Mouse (Mus musculus) brown adipose tissue, adult 24 weeks (tissue): ENCODE data around the gene Ccnd1. TPM values are rescaled to one million over a fixed set of nuclear protein-coding genes. Genes with fewer than 3 reads are reported as not detected.

ENCODE experiments used
- H3K27ac ChIP-seq: fragments of 200-500 bp; replicated peaks from 2 replicates; pipeline ENCODE4 v1.5.1; 2012; ENCODE audit warnings: low read depth, mild to moderate bottlenecking, low read length
- H3K4me1 ChIP-seq: fragments of 200-500 bp; 2 replicates; pipeline ENCODE4 v1.6.1; 2012; ENCODE audit warnings: low read length, mixed read lengths; ENCODE audit not compliant: control insufficient read depth, insufficient read depth, insufficient read length
- H3K4me3 ChIP-seq: fragments of 200-500 bp; 2 replicates; pipeline ENCODE4 v1.5.1; 2012; ENCODE audit warnings: low read depth, mild to moderate bottlenecking, low read length, moderate library complexity; ENCODE audit not compliant: insufficient read depth
- polyA plus RNA-seq: library from polyadenylated mRNA; stranded (reverse); fragments of >200 nt; gene quantifications from 2 replicates; pipeline ENCODE4 v1.2.4, GENCODE M21; 2012; ENCODE audit not compliant: missing spikeins, insufficient read depth, insufficient read length

Gene Ccnd1
- polyA plus RNA-seq: 5.2 and 5.4 TPM in 2 replicates

GRCm38 (mm10) chr7:144939344-144940002, at the start of gene Ccnd1:
Gene Ccnd1, minus strand, starts transcription at chr7:144939925.
- H3K27ac ChIP-seq: peak within 1 kb of the TSS; percentile 82
- peaks cover 8% of the 10 kb centered on the region for H3K4me1 ChIP-seq
- peak within 1 kb of the TSS; percentile 85 for H3K4me3 ChIP-seq

GRCm38 (mm10) chr7:144988856-144989255, 49.1 kb upstream of the Ccnd1 start:
- Histone ChIP-seq H3K4me1 (no peaks in the 10 kb centered on the region), H3K4me3 (no peak overlapping the region)

GRCm38 (mm10) chr7:144985100-144985499, 45.4 kb upstream of the Ccnd1 start:
- H3K4me3 ChIP-seq: no peak overlapping the region
- no peak overlapping the region for H3K27ac ChIP-seq
- H3K4me1 ChIP-seq: peaks cover 5% of the 10 kb centered on the region

More at GRCm38 (mm10) chr7:144988856-144989255, 49.1 kb upstream of the Ccnd1 start:
- no peak overlapping the region for H3K27ac ChIP-seq

- H3K4me3 ChIP-seq: no peak overlapping the region
- H3K4me1 ChIP-seq: peaks cover 6% of the 10 kb centered on the region
- no peak overlapping the region; the same call in 1 of the 2 replicates for H3K27ac ChIP-seq
Observed at GRCm38 (mm10) chr7:144982358-144983110, 42.8 kb upstream of the Ccnd1 start.

GRCm38 (mm10) chr7:144981426-144982079, 41.8 kb upstream of the Ccnd1 start:
- Histone ChIP-seq H3K4me1 (peaks cover 11% of the 10 kb centered on the region), H3K27ac (no peak overlapping the region), H3K4me3 (no peak overlapping the region)

- Histone ChIP-seq H3K27ac (no peak overlapping the region), H3K4me3 (no peak overlapping the region), H3K4me1 (peaks cover 11% of the 10 kb centered on the region)
Observed at GRCm38 (mm10) chr7:144979814-144980213, 40.1 kb upstream of the Ccnd1 start.

- Histone ChIP-seq H3K4me3 (no peak overlapping the region), H3K4me1 (peaks cover 14% of the 10 kb centered on the region), H3K27ac (no peak overlapping the region)
Observed at GRCm38 (mm10) chr7:144977121-144977520, 37.4 kb upstream of the Ccnd1 start.

- H3K4me1 ChIP-seq: peaks cover 8% of the 10 kb centered on the region
- no peak overlapping the region for H3K4me3 ChIP-seq
- H3K27ac ChIP-seq: no peak overlapping the region
Observed at GRCm38 (mm10) chr7:144973461-144973860, 33.7 kb upstream of the Ccnd1 start.

- Histone ChIP-seq H3K4me3 (no peak overlapping the region), H3K4me1 (peaks cover 2% of the 10 kb centered on the region; the same call in 1 of the 2 replicates), H3K27ac (no peak overlapping the region)
Observed at GRCm38 (mm10) chr7:144971769-144972168, 32.0 kb upstream of the Ccnd1 start.

GRCm38 (mm10) chr7:144970997-144971768, 31.5 kb upstream of the Ccnd1 start:
- Histone ChIP-seq H3K4me3 (no peak overlapping the region), H3K4me1 (peaks cover 2% of the 10 kb centered on the region; the same call in 1 of the 2 replicates), H3K27ac (no peak overlapping the region)

- Histone ChIP-seq H3K27ac (no peak overlapping the region), H3K4me1 (no peaks in the 10 kb centered on the region), H3K4me3 (no peak overlapping the region)
Observed at GRCm38 (mm10) chr7:144965893-144966292, 26.2 kb upstream of the Ccnd1 start.

GRCm38 (mm10) chr7:144964316-144964715, 24.6 kb upstream of the Ccnd1 start:
- Histone ChIP-seq H3K4me1 (no peaks in the 10 kb centered on the region), H3K27ac (no peak overlapping the region), H3K4me3 (no peak overlapping the region)

GRCm38 (mm10) chr7:144963911-144964310, 24.2 kb upstream of the Ccnd1 start:
- Histone ChIP-seq H3K27ac (no peak overlapping the region), H3K4me1 (no peaks in the 10 kb centered on the region), H3K4me3 (no peak overlapping the region)

GRCm38 (mm10) chr7:144958509-144959395, 19.0 kb upstream of the Ccnd1 start:
- no peak overlapping the region for H3K27ac ChIP-seq
- no peaks in the 10 kb centered on the region for H3K4me1 ChIP-seq
- H3K4me3 ChIP-seq: no peak overlapping the region
